Mouse (Mus musculus): ENCODE results near the gene Kndc1.

GRCm38 (mm10) chr7:139975471-139975870, 81.0 kb downstream of the Kndc1 start:
- TF ChIP-seq POLR2A (IDR thresholded peaks at IDR 0.05; ENCODE audit: insufficient read depth, low read depth, low read length), result no peak
- no peak for TF ChIP-seq CTCF (IDR thresholded peaks at IDR 0.05; ENCODE audit: insufficient read depth, low read depth, low read length)

Measured in olfactory bulb, adult 2 months (tissue).